Mouse (Mus musculus) frontal cortex, adult (tissue): Measurements from ENCODE around the gene Zfp385a.

Experiments
- ATAC-seq: cut with Nextera tagmentation; 2 replicates; pipeline ENCODE4 v1.9.2; 2017; ENCODE audit warnings: mild to moderate bottlenecking, moderate library complexity, mixed read lengths; ENCODE audit not compliant: low TSS enrichment

Zfp385a gene

DNA sequence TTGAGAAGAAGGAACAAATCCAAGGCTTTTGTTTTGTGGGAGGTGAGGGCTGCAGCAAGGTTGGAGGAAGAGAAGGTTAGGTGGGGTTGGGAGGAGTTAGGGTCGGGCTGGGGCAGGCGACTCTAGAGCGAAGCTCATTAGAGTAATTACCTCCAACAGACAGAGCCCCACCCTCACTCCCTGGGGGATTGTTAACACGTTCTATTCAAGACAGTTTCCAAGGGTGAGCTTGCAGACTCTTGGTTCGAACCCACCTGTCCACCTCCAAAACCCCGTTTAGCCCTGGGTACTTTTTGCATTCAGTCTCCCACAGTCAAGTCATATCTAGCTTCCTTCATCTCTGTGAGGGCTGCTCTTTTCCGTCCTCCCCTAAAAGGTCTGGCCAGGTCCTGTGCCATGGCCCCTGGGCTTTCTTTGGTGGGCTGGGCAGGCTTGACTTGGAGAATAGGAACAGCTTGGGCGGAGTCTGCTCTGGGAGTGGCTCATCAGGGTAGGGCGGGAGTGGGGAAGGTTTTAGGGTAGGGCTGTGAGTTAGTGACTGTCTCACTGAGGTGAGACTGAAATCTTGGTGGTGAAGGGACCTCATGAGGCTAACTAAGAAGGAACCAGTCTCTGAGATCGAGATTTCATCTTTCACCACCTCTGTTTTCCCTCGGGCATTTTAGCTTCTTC, 2.8 kb downstream of the Zfp385a start:
- no peak for ATAC-seq

- peak; percentile 31 for ATAC-seq
Observed at GRCm38 (mm10) chr15:103335488-103336235, 4.2 kb downstream of the Zfp385a start.

- no peak for ATAC-seq
Observed at GRCm38 (mm10) chr15:103335040-103335439, 4.9 kb downstream of the Zfp385a start.

DNA sequence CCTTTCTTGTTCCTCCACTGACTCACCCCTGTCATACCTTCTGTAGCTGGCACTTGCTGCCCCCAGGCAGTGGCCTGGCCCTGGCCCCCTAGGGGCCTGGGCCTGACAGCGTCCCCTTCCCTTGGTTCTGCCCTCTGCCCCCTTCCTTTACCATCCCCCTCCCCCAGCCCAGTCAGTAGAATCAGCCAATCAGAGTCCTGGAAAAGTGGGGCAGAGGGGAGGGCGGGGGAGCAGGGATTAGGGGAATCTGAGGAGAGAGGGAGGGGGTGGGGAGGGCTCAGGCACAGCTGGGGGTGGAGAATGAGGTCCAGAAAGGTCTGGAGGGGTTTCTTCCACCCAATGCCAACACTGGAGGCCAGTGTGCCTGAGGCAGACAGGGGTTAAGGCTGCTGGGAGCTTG, 5.7 kb downstream of the Zfp385a start:
- no peak for ATAC-seq

GRCm38 (mm10) chr15:103333738-103334137, 6.2 kb downstream of the Zfp385a start:
- no peak for ATAC-seq

DNA sequence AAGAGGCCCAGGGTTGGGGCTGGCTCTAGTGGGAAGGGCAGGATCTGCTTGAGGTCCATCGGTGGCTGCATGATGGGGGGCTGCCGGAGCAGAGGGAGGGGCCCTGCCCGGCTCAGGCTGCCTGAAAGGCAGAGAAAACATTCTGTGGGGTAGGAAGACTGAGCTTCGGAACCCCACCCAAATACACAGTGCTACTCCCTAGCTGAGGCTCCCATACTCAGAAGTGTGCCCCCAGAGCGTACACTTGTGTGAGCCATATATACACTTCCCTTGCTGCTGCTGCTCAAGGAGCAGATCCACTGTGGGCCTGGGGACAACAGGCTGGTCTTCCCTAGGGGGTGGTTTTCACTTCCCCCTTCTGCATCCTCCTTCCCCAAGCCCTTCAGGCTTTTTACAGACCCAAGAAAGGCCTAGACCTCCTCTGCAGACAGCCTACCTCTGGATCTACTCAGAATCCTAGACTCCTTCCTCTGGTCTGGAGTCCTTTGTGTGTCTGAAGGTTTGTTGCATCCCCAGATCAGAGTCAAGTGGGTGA, 6.7 kb downstream of the Zfp385a start:
- ATAC-seq = no peak

- peak; percentile 74 for ATAC-seq
Observed at GRCm38 (mm10) chr15:103323455-103324247, 16.2 kb downstream of the Zfp385a start.

GRCm38 (mm10) chr15:103323070-103323454, 16.8 kb downstream of the Zfp385a start:
- ATAC-seq = no peak

DNA sequence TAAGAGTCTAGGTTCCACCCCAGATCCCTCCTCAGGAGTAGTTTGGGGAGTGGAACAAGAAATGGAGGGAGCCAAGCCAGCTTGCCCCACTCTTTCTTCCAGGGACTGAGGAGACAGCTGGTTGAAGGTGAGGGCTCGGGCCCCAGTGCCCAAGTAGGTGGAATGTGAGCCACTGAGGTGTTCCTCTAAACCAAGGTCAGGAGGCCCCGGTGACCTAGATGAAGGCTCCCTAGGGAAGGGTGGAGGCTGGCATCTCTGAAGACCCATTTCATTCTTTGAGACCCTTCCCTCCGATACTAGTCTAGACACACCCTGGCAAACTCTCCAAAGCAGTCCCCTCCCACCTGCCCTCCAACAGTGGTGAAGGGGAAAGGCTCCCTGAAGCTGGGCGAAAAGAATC, 17.5 kb downstream of the Zfp385a start:
- ATAC-seq = no peak

GRCm38 (mm10) chr15:103321076-103321475, 18.8 kb downstream of the Zfp385a start:
- ATAC-seq = no peak

DNA sequence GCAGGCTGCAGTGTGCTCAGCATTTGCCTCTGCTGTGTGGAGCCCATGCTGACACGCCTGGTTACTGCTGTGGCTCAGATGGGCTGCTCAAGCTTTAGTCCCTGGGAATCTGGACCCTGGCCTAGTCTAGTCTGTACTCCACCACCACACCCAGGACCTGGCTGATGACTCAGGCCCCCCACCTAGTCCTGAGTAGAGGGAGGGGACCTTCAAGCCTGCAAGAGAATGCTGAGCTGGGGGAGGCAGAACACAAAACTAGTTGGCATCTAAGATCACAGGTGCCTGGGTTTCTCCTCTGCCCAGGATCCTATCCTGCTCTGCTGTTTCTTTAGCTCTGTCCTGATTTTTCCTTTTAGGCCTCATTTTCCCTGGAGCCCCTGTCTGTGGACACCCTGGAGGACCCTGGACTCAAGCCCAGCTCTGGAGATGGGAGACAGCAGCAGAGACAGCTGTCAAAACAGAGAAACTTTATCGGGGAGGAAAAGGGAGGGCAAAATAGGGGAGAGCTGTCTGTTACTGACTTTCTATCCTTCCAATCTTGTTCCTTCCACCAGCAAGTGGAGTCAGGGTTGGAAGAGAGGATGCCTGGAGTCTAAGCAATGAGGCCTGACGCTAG, 21.6 kb downstream of the Zfp385a start:
- ATAC-seq = no peak

GRCm38 (mm10) chr15:103317731-103318130, 22.2 kb downstream of the Zfp385a start:
- ATAC-seq = no peak

DNA sequence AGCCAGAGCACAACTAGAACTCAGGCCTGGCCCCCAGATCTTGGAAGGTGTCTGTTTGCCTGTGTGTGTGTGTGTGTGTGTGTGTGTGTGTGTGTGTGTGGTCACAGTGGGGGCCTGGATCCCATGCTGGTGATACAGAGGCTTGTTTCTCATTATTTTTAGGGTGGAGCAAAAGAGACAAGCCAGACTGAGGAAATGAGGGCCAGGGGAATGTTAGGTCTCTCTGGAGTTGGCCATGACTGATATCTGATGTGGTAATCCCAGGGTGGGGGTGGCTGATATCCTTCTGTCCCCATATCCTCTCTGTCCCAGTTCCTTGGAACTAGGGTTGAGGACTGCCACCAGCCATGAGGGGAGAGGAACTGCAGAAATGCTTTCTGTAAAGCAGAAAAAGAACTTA, 22.8 kb downstream of the Zfp385a start:
- ATAC-seq = no peak

DNA sequence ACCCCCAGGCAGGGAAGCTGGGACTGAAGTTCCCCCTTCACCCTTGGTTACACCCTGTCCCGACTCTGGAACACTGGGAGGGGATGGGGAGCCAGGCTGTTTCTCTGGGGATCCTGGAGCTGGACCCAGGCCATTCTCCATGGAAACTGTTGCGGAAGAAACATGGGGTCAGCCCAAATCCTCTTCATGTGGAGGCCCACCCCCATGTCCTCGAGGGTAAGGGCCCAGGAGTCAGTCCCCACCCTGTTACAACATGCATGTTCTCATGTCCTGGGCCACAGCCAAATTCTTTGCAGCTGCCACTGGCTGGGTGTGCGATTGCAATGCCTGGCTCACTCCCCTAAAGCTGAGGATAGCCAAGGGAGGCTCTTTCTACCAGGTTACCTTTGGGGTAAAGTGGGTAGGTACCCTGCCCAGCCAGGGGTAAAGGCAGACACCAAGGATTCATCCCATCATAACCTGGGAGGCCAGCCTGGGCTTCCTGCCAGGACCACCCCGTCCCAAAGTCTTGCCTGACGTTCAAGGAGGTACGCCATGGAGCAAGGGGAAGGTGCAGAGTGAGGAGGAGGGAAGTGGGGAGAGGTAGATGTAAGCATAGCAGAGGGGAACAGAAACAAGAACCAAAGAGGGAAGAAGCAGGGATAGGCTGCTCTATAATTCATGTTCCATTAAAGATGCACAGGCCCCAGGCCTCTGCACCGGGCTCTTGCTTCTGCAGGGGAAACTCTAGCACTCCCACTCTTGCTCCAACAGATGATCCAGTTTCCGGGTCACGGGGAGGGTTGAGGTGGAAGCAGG, 23.7 kb downstream of the Zfp385a start:
- ATAC-seq = no peak

GRCm38 (mm10) chr15:103315011-103315502, 24.8 kb downstream of the Zfp385a start:
- ATAC-seq = peak; percentile 44

DNA sequence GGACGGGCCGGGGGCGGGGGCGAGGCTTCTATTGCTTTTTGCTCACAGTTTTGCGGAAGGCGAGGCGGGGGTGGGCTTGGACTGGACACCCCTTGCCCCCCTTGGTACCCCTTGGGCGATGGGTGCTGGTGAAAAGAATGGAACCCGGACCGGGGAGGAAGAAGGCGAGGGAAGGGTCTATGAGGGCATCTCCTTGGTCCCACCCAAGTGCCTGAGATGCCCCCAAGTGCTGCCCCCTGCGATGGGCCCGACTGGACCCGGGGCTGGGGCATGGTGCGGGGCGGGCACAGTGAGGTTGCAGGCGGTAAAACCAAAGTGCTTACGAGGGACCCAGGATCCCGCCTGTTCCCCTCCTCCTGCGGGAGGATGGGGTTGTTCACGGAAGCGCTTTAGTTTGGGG, 25.7 kb downstream of the Zfp385a start:
- ATAC-seq = no peak

- peak; percentile 48 for ATAC-seq
Observed at GRCm38 (mm10) chr15:103313495-103314095, 26.3 kb downstream of the Zfp385a start.

DNA sequence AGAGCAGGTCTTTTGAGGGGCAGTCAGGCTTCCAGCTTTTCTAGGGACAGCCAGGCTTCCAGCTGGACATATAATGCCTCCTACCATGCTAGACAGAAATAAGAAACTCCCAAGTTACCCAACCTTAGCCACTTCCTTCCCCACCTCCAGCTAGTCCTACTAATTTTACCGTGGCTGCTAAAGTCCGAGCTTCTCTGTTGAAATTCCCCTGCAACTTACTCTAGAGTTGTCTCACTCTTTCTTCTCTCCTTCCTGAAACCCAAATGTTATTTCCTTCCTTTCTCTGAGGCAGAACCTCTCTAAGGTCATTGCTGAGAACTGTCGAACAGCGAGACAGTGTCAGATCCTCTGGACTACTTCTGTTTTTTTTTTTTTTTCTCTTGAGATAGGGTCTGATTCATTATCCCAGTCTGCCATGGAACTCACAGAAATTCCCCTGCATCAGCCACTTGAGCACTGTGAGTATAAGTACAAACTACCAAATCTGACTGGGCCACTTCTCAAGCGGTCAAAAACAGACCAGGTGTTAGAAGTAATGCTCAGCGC, 29.5 kb downstream of the Zfp385a start, which contains the start of gene Gpr84:
Gpr84 (minus strand) TSS at position 248 of the 546 bp plus-strand sequence.
- ATAC-seq = no peak

GRCm38 (mm10) chr15:103308876-103309580, 30.9 kb downstream of the Zfp385a start:
- ATAC-seq = no peak
